Mouse (Mus musculus) inflammation-experienced regulatory T-cells (primary cell): ENCODE measurements around the gene D630045J12Rik. TPM values are rescaled to one million over a fixed set of nuclear protein-coding genes. Genes with fewer than 3 reads are reported as not detected.

Experiments
- polyA plus RNA-seq, 2 experiments: library from polyadenylated mRNA; unstranded; fragments of 100-300 nt; shearing (Covaris generic); gene quantifications; one replicate each; pipeline ENCODE4 v1.2.1; 2017

D630045J12Rik gene
- under 1 TPM; 0.25 to 0.78 TPM for polyA plus RNA-seq

GRCm38 (mm10) chr6:38253736-38254641, at the start of gene D630045J12Rik:
Gene D630045J12Rik, minus strand, starts transcription at chr6:38254009.

GRCm38 (mm10) chr6:38298761-38299401, 45.1 kb upstream of the D630045J12Rik start, which contains the start of gene Zc3hav1l:
Gene Zc3hav1l, minus strand, starts transcription at chr6:38299259.

GRCm38 (mm10) chr6:38124207-38124835, 129.5 kb downstream of the D630045J12Rik start, which contains the start of gene Atp6v0a4:
Gene Atp6v0a4, minus strand, starts transcription at chr6:38124586.

GRCm38 (mm10) chr6:38109160-38109795, 144.5 kb downstream of the D630045J12Rik start, which contains the start of gene Tmem213:
Gene Tmem213, plus strand, starts transcription at chr6:38109255.

Other genes with a start within 250 kb of the D630045J12Rik start
- 1 to 10 TPM in 1 of 2 experiments, under 1 TPM in 1; 0.30 to 1.8 TPM for gene Svopl, start 207.0 kb downstream of the D630045J12Rik start, polyA plus RNA-seq
- gene Tmem213, start 144.8 kb downstream of the D630045J12Rik start, polyA plus RNA-seq: not detected
- gene Atp6v0a4, start 129.4 kb downstream of the D630045J12Rik start, polyA plus RNA-seq: 1 to 10 TPM in 1 of 2 experiments, under 1 TPM in 1; 0.36 to 1.9 TPM
- gene Zc3hav1l, start 45.2 kb upstream of the D630045J12Rik start, polyA plus RNA-seq: 1 to 10 TPM in 1 of 2 experiments, under 1 TPM in 1; 0.42 to 3.8 TPM
- 10 to 100 TPM; 94.3 to 95.8 TPM for gene Zc3hav1, start 100.6 kb upstream of the D630045J12Rik start, polyA plus RNA-seq
- gene Ttc26, start 127.5 kb upstream of the D630045J12Rik start, polyA plus RNA-seq: 1 to 10 TPM in 1 of 2 experiments, under 1 TPM in 1; 0.47 to 5.5 TPM
- 10 to 100 TPM; 26.6 to 30.4 TPM for gene Ubn2, start 179.9 kb upstream of the D630045J12Rik start, polyA plus RNA-seq